Mouse (Mus musculus) erythroblast, adult 5-6 weeks (primary cell): ENCODE results near the gene Myo15. TPM values are rescaled to one million over a fixed set of nuclear protein-coding genes. Genes with fewer than 3 reads are reported as not detected.
A peak's percentile ranks its signal among the peaks of the same experiment; 100 is the strongest.
"Not testable (repeated sequence)": the region's sequence is repeated elsewhere in the genome, so short reads cannot be mapped to it uniquely, and the experiment has no call there.

Experiments
- ATAC-seq: replicated peaks from 2 replicates; pipeline ENCODE4 v1.8.0; 2016; ENCODE audit warnings: moderate number of reproducible peaks, mild to moderate bottlenecking, moderate TSS enrichment, inconsistent platforms; ENCODE audit not compliant: poor library complexity, low FRiP score, severe bottlenecking
- total RNA-seq, 2 experiments: library from RNA; stranded (forward) in 1 of 2; stranded (reverse) in 1 of 2; fragments of 150-400 nt in 1 of 2; fragments of 200-764, 138-1000 nt in 1 of 2; gene quantifications; 2 replicates each; pipeline versions ENCODE4 v1.2.3 to v1.2.4; 2015 to 2017; ENCODE audit warnings: low replicate concordance in 2 of 2

Myo15 gene
- total RNA-seq (2015; ENCODE audit: low replicate concordance) (0.96 and 1.5 TPM in 2 replicates), total RNA-seq (2017; ENCODE audit: low replicate concordance) (0.68 and 2.6 TPM in 2 replicates)

DNA sequence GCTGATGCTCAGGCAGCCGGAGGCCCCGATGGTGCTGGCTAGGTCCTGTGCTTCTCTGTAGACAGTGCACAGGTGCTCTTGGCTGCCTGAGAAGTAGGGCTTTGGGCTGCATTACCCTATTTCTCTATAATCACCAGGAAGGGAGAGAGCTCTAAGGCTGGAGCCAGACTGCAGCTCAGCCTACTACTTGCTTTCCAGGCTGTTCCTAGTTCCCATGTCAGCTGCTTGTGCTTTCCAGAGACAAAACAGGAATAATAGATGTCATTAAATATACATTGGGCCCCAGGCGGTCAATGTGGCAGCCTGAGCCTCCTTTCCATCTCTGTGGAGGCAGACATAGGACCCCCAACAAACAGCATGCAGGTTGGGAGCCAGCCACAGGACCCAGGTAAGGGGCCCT is at the start of gene Myo15:
TSS of gene Myo15 (plus strand) at position 301 of the 400 bp plus-strand sequence.
- no peak for ATAC-seq

DNA sequence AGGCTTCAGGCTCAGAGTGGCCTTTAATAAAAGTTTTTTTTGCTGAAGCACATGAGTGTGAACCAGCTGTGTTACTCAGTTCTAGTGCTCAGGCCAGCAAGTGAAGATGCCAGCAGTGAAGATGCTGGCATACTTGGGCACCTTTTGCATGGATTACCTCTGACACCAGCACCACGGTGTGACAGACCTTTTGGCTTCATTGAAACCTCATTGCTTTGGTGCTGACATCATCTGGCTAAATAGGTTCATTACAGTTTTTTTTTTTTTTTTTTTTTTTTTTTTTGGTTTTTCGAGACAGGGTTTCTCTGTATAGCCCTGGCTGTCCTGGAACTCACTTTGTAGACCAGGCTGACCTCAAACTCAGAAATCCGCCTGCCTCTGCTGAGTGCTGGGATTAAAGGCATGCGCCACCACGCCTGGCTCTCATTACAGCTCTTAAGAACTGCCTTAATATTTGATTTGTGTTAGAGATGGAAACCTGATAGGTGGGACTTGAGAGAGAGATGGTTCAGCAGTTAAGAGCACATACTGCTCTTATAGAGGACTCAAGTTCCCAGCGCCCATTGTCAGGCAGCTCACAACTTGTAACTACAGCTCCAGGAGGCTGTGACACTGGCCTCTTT is 47.0 kb upstream of the Myo15 start:
- ATAC-seq, result no peak

DNA sequence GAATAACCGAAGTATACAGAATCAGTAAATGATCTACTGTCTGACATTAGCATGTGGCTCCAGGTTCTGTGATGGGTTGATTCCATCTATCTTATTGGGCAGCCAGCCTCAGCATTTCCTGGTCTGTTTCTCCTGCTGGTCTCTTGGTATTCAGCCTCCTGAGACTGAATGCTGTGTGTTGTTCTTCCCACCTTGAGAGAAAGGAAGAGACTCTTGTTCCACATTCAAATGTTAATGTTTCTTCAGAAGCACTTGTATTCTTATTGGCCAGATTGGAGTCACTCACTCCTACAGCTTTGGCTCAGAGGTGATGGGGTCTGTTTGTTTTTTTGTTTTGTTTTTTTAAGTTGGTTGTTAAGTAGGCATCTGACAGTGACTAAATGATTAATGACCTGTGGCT is 46.1 kb upstream of the Myo15 start:
- no peak for ATAC-seq

DNA sequence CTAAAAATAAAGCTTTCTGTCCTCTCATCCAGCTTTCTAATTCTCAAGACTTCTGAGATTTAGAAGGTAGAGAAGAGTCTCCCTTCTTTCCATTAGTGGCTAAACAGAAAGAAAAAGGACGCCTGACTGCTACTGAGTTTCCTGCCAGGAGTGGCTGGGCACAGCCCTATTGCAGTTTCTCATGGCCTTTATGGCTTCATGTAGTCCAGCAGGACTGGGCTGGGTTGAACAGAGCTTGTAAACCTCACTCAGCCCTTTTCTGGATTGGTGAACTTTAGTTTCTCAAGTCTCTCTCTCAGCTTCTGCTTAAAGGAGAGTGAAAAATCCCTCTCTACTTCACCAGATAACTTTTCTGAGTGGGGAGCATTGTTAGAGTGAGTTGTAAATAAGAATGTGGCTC is 42.7 kb upstream of the Myo15 start:
- no peak for ATAC-seq

DNA sequence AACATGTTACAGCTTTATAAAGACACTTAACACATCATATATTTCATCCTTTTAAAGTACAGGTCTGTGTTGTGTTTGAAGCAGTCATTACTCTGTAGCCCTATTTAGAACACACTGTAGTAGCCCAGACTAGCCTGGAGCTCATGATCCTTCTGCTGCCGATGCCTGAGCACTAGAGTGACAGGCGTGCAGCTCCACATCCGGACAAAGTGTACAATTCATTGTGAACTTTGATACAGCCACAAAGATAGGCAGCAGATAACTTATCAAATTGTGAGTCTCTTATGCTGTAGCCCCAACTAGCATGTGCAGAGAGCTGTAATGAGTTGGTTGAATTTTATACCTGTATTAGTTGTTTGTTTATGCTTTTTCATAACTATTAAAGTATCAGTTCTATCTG is 41.5 kb upstream of the Myo15 start:
- ATAC-seq, result no peak

DNA sequence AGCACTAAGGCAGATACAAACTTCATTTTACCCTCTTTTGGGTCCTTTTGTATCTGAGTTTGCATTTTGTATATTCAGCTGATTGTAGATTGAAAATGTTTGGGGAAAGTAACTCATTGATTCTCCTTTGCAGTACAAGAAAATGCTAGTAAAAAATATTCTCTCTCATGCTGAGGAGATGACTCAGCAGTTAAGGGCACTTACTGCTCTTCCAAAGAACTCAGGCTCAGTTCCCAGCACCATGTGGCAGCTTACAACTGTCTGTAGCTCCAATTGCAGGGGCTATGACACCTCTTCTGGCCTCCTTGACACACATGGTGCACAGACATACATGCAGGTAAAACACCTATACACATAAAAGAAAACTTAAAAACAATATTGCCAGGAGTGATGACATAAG is 35.6 kb upstream of the Myo15 start:
- no peak for ATAC-seq

DNA sequence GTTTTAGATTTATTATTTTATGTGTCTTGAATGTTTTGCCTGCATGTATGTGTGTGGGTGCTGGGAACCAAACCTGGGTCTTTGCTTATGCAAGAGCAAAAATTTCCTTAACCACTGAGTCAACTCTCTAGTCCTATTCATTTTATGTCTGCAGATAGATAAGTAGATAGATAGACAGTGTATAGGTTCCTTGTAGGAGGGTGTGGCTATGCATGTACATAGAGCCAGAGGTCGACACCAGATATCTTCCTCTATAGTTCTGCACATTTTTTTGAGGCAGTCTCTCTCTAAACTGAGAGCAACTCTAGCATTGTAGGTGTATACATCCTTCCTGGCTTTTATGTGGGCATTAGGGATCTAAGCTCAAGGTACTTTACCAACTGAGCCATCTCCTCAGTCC is 34.0 kb upstream of the Myo15 start:
- no peak for ATAC-seq

DNA sequence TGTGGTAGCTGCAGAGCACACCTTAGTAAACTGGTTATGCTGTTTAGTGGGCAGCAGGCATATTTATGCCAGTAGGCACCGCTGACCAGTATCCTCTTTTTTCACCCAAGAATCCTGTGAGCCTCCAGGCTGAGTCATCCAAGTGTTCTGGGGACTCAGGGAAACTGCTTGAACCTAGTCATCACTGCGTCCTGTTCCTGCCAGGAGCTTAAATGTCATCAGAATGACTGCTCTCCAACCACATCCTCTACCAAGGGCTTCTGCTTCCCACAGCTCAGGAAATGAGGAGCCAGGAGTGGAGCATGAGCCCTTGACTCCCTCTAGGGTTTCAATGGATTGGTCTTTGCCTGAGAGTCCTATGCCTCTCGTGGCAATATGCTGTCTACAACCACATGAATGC is 32.5 kb upstream of the Myo15 start:
- no peak for ATAC-seq

DNA sequence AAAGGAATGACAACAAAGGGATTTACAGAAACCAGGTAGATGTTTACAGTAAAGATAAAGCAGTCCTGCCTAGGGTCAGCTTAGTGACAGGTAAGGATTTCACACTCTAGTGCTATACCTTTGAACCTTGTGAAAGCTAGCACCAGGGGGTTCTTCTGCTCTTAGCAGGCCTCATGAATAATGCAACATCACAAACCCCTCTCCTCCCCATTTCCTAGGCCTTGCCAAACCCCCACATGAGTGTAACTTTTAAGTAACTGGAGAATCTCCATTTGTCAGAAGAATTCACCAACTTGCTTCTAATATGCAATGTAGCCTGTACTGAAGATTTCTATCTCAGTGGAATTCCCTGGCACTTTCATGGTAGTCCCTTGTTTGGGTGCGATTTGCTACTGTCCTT is 29.5 kb upstream of the Myo15 start:
- not testable (repeated sequence) for ATAC-seq

DNA sequence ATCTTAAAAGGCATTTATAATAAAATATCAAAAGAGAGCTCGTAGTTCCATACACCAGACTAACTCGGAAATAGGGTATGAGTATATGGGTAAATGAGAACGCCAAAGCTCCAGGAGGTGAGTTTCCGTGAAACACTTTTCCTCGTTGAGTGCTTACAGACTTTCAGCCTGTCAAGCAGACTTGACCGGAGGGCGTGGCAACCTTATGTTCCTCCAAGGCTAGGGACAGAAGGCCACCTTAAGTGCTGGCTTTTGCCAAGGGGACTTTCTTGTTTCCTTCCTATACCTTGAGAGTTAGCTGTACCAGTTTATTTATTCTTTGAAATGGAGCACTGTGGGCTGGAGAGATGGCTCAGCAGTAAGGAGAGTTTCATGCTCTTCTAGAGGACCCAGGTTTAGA is 29.0 kb upstream of the Myo15 start:
- ATAC-seq, result no peak

DNA sequence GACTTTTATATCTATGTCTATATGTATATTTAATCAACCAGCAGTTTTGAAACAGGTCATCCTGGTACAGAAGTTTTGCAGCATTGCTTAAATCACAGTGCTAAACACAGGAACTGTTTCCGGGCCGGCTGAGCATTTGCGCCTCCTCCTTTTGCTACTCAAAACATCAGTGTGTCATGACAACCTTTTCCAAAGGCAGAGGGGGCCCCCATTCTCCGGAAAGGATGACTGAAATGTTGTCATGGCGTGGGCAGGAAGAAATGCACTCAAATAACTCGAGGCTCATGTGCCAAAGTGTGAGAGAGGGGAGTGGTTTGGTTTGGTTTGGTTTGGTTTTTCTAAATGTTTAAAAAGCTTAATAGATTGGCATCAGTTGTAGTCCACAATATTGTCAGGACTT is 26.2 kb upstream of the Myo15 start:
- ATAC-seq, result no peak

DNA sequence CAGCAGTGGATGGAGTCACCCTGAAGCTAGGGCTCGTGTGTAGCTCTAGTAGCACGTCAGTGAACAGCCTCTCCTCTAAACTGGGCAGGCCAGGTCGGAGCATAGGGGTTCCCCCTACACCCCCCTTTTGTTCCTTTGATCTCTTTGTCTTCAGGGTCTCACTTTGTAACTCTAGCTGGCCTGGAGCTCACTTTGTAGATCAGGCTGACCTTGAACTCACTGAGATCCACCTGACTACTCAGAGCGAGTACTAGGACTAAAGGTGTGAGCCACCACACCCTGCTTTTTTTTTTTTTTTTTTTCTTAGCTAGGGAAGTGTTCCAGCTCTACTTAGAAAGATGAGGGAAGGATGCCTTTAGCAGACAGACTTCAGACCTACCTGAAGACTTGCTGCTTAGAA is 25.1 kb upstream of the Myo15 start:
- no peak for ATAC-seq

DNA sequence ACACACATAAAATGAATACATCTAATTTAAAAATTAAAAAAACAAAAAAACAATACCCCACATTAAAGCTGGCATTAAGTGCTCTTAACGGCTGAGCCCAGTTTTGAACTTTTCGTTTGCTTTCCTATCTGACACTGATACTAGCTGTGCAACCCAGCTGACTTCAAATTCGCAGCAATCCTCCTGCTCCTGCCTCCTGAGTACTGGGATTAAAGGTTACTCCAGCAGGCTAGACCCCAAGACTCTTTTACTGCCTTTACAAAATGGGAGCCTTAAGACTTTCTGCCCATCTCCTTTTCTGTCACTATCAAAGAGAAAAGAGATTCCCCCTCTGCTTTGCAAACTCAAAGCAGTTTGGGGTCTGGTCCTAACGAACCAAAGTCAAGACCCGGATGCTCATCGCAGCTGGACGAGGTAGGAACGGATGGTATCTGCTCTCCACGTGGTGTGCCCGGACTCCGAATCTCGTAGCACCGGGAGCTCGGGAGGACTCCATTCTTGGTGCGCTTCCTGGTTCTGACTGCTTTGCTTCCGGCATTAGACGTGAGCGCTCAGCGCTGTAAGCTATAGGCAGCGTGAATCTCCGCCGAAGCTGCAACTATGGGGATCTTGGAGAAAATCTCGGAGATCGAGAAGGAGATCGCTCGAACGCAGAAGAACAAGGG is 14.9 kb upstream of the Myo15 start, which contains the start of gene Drg2:
TSS of gene Drg2 (plus strand) at position 512 of the 665 bp plus-strand sequence.
- ATAC-seq, result peak; percentile 72

DNA sequence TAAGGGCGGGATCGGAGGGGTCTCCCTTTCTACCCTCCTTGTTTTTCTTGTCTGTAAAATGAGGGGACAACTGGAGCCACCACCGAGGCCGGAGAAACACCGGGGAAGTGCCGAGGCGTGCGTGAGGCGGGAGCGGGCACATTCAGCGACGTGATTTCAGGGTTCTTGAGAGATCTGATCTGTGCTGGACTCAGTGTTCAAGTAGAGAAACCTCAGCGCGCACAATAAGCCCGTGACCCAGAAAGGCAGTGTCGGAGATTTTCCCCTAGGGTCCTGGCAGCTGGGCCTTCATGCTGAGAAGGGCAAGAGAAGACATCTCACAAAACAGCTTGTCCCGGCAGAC is 14.4 kb upstream of the Myo15 start:
- ATAC-seq, result peak; percentile 35; the same call in 1 of the 2 replicates

DNA sequence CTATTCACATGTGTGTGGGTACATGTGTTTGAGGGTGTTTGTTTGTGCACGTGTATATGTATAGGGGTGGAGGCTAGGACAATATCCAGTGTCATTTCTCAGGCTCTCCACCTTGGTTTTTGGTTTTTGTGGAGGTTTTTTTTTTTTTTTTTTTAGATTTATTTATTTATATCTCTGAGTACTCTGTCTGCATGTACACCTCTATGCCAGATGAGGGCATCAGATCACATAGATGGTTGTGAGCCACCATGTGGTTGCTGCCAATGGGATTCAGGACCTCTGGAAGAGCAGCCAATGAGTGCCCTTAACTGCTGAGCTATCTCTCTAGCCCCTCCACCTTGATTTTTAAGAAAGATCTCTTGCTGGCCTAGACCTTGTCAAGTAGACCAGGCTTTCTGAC is 11.2 kb upstream of the Myo15 start:
- ATAC-seq, result no peak

DNA sequence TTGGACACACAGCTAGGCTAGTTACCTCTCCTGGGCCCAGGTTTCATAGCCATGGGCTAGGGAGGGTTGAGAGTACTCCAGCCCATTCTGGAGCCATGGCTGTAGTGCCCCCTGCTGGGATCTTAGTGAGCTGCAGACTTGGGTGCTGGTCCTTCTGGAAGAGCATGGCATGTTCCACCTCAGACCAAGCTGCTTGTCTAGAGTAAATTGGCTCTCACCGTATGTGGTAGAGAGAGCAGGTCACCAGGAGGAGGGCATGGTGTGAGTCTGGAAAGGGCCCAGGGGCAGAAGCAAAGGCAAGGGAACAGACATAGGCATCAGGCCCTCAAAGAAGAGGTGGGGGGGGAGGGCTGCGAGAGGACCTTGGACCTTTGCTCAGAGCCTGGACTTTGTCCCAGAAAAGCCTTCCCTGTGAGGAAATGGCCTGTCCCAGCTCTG is 3.2 kb upstream of the Myo15 start:
- ATAC-seq, result peak; percentile 56

DNA sequence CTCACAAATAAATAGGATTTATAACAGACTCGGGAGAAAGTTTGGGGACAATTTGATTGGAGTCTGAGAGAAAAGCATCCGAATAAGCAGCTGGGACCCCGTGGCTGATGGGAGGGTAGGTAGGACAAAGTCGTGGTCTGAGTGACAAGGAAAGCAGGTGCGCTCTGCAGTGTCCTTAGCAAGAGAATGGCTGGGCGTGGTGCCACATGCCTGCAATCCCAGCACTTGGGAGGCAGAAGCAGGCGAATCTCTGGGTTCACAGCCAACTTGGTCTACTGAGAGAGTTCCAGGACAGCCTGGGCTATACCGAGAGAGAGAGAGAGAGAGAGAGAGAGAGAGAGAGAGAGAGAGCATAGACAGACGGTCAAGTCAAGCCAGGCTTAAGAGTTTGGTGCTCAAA is 1.6 kb downstream of the Myo15 start:
- ATAC-seq, result no peak

DNA sequence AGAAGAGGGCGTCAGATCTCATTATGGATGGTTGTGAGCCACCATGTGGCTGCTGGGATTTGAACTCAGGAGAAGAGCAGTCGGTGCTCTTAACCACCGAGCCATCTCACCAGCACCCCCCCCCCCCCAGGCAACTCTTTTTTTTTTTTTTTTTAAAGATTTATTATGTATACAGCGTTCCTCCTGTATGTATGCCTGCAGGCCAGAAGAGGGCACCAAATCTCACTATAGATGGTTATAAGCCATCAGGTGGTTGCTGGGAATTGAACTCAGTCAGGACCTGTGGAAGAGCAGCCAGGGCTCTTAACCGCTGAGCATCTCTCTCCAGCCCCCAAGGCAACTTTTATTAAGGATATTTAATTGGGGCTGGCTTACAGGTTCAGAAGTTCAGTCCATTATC is 5.4 kb downstream of the Myo15 start:
- ATAC-seq, result no peak

DNA sequence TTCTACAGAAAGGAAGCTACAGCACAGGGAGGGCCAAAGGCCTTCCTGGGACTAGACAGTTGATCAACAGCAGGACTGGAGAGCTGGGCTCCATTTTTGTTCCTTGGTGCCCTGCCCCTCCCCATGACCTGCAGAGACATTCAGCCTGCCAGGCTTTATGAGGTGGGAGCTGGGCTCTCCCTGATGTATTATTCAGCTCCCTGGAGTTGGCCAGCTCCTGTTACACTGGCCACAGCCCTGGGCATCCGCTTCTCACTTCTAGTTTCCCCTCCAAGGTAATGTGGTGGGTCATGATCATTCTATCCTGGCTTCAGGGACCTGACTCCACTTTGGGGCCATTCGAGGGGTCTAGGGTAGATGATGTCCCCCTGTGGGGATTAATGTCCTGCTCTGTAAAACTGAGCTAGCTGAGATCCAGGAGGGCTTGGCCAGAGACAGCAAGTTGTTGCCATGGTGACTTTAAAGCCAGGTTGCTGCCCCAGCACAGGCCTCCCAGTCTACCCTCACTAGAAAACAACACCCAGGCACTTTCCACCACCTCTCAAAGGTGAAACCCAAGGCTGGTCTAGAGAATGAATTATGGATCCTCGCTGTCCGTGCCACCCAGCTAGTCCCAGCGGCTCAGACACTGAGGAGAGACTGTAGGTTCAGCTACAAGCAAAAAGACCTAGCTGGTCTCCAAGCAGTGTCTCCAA is 6.7 kb downstream of the Myo15 start:
- ATAC-seq, result no peak

DNA sequence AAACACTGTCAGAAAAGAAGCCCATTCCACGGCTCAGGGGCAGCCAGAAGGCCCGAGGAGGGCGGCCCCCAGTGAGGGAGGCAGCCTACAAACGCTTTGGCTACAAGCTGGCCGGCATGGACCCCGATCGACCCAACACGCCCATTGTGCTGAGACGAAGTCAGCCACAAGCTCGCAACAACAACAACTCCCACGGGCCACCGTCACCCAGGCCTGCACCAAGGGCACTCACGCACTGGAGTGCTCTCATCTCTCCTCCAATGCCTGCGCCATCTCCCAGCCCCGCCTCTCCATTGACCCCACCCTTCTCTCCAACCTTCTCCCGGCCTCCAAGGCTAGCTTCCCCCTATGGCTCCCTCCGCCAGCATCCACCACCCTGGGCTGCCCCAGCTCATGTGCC is 9.0 kb downstream of the Myo15 start:
- ATAC-seq, result no peak

DNA sequence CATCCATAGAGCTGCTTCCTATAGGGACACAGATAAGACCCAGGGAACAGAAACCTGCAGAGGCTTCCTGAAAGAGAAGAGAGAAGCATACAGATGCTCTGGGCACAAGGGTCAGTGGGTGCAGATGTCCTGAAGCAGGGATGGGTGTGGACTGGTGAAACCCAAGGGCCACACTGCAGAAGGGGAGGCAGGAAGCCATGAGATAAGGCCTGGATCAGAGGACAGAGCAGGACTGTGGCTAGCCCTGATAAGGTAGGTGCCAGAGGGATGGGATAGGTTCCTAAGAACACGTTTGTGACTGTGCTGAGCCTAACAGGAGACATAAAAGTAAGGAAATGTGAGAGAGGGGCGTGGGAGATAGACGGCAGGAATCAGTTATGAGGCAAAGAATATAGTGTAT is 17.1 kb downstream of the Myo15 start:
- ATAC-seq, result peak; percentile 91
